Mouse (Mus musculus): ENCODE data around the gene Dguok. TPM values are rescaled to one million over a fixed set of nuclear protein-coding genes. Genes with fewer than 3 reads are reported as not detected.

The Dguok gene
- polyA plus RNA-seq, 1 experiment from 2014 or later: 28.2 TPM

GRCm38 (mm10) chr6:83473240-83473639 lies 33.5 kb downstream of the Dguok start:
- Histone ChIP-seq H3K9ac (no peak overlapping the region), H3K4me2 (no peak overlapping the region), H3K27ac (no peak overlapping the region), H3K27me3 (replicated peaks) (0 out of 2 replicates have a peak, but pooled peaks cover 7% of the 10 kb centered on the region), H3K36me3 (no peaks in the 10 kb centered on the region), H3K9me3 (replicated peaks) (no peaks in the 10 kb centered on the region), H3K4me1 (no peaks in the 10 kb centered on the region; the same call in 1 of the 2 replicates), H3K4me3 (no peak overlapping the region)
- no peak for ATAC-seq
- WGBS (ENCODE audit: insufficient replicate concordance): 69% methylated on average over 9 of the region's 9 CpGs

- Histone ChIP-seq H3K27ac (no peak overlapping the region), H3K4me3 (no peak overlapping the region), H3K9me3 (replicated peaks) (no peaks in the 10 kb centered on the region), H3K36me3 (no peaks in the 10 kb centered on the region), H3K4me1 (no peaks in the 10 kb centered on the region; the same call in 1 of the 2 replicates), H3K27me3 (replicated peaks) (0 out of 2 replicates have a peak, but pooled peaks cover 7% of the 10 kb centered on the region), H3K9ac (no peak overlapping the region), H3K4me2 (no peak overlapping the region)
- no peak for ATAC-seq
- WGBS (ENCODE audit: insufficient replicate concordance): 81% methylated on average over 7 of the region's 7 CpGs
Measured at GRCm38 (mm10) chr6:83471739-83472138, 35.0 kb downstream of the Dguok start.

- H3K4me2 ChIP-seq: no peak overlapping the region
Measured at GRCm38 (mm10) chr6:83464011-83464410, 42.8 kb downstream of the Dguok start.

DNA sequence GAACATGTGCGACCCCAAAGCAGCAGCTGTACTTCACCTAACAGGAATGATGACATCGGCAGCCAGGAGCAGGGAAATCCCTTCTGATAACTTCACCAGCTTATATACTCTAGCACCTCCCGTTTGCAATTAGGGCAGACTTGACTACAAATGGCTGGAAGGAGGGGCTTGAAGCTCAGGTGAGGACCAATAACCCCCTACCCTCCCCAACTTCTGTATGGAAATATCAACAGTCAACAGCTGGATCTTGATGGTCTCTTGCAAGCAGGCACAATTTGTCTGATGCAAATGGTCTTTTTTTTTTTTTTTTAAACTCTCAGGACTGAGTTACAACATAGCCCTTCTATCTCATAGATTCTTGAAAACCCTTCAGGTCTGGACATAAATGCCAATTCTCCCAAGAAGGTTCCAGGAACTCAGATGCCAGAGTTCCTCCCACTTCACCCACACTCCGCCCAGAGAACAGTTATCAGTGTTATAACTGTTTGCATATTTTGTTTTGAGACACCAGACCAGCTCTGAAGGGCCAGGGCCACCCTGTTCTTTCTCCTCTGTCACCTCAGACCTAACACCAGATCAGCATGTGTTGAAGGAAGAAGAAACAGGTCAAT lies 47.6 kb downstream of the Dguok start, which contains the start of gene Tet3:
Gene Tet3 (minus strand): TSS at position 51 of the 611 bp plus-strand sequence.
- H3K27me3 ChIP-seq (replicated peaks): peaks cover 18% of the 10 kb centered on the region
- peaks cover 63% of the 10 kb centered on the region for H3K4me1 ChIP-seq
- peaks cover 7% of the 10 kb centered on the region; the same call in 1 of the 2 replicates for H3K36me3 ChIP-seq
- no peak within 1 kb of the TSS for H3K9ac ChIP-seq
- 36% methylated on average over 4 of the region's 4 CpGs for WGBS (ENCODE audit: insufficient replicate concordance)
- H3K9me3 ChIP-seq (replicated peaks): no peaks in the 10 kb centered on the region
- no peak for ATAC-seq
- no peak within 1 kb of the TSS; the same call in 1 of the 2 replicates for H3K27ac ChIP-seq
- no peak within 1 kb of the TSS for H3K4me2 ChIP-seq
- no peak within 1 kb of the TSS for H3K4me3 ChIP-seq

More at GRCm38 (mm10) chr6:83464011-83464410, 42.8 kb downstream of the Dguok start:
- Histone ChIP-seq H3K9ac (no peak overlapping the region), H3K27ac (no peak overlapping the region), H3K4me3 (no peak overlapping the region), H3K27me3 (replicated peaks) (no peaks in the 10 kb centered on the region), H3K36me3 (no peaks in the 10 kb centered on the region), H3K9me3 (replicated peaks) (no peaks in the 10 kb centered on the region), H3K4me1 (peaks cover 17% of the 10 kb centered on the region)
- no peak for ATAC-seq

DNA sequence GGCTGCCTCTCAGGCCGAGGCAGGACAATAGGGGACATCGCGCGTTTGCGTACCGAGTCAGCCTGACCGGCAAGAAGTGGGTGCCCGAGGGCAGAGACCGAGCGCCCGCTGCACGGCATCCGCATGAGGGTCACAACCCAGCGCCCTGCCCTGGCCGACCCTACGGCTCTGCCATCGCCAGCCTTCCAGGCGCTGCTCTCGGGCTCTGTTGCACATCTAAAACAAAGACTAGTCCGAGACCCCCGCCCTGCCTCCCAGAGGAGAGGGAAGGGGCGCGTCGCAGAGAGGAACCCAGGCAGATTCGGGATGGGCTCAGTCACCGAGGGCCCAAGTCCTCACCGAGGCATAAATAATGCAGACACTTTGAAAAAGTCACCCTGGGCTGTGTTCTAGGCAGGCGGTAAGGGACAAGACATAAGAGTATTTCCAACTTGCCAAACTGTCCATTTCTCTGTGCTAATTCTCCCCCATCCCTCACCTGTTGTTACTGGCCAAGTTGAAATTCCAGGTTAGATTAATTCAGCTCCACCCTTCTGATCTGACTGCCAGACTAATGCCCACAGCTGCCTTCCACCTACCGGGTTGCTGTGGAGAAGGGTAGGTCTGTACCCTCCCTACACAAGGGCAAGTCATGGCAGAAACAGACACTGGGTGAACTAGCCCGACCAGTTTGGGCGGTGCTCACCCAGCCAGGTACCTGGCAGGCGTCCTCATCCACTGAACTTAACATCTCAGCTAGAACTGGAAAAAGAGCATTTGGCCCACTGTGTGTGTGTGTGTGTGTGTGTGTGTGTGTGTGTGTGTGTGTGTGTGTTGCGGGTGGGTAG lies 49.6 kb downstream of the Dguok start:
- Histone ChIP-seq H3K36me3 (peaks cover 10% of the 10 kb centered on the region; the same call in 1 of the 2 replicates), H3K9ac (peak overlapping the region; percentile 90), H3K27ac (peak overlapping the region; percentile 91), H3K9me3 (replicated peaks) (no peaks in the 10 kb centered on the region), H3K4me2 (peak overlapping the region; percentile 99), H3K4me3 (peak overlapping the region; percentile 81), H3K27me3 (replicated peaks) (peaks cover 18% of the 10 kb centered on the region), H3K4me1 (peaks cover 81% of the 10 kb centered on the region)
- WGBS (ENCODE audit: insufficient replicate concordance): 3% methylated on average over 32 of the region's 33 CpGs
- ATAC-seq: peak; percentile 40

- H3K9me3 ChIP-seq (replicated peaks): no peaks in the 10 kb centered on the region
- peak overlapping the region; percentile 99 for H3K4me2 ChIP-seq
- H3K27ac ChIP-seq: peak overlapping the region; percentile 91
- peak overlapping the region; percentile 81 for H3K4me3 ChIP-seq
- peak overlapping the region; percentile 90 for H3K9ac ChIP-seq
- under 1% methylated on average over 49 of the region's 105 CpGs for WGBS (ENCODE audit: insufficient replicate concordance)
- H3K4me1 ChIP-seq: peaks cover 89% of the 10 kb centered on the region
- H3K27me3 ChIP-seq (replicated peaks): peaks cover 18% of the 10 kb centered on the region
- peaks cover 15% of the 10 kb centered on the region for H3K36me3 ChIP-seq
- ATAC-seq: peak; percentile 73
Measured at GRCm38 (mm10) chr6:83456131-83456983, 50.4 kb downstream of the Dguok start.

GRCm38 (mm10) chr6:83455328-83456130 lies 51.2 kb downstream of the Dguok start:
- Histone ChIP-seq H3K9ac (peak overlapping the region; percentile 90), H3K4me3 (peak overlapping the region; percentile 81), H3K4me2 (peak overlapping the region; percentile 99), H3K27me3 (replicated peaks) (peaks cover 18% of the 10 kb centered on the region), H3K27ac (peak overlapping the region; percentile 91), H3K4me1 (peaks cover 95% of the 10 kb centered on the region), H3K9me3 (replicated peaks) (no peaks in the 10 kb centered on the region), H3K36me3 (peaks cover 15% of the 10 kb centered on the region)
- peak; percentile 19 for ATAC-seq
- WGBS (ENCODE audit: insufficient replicate concordance): under 1% methylated on average over 26 of the region's 41 CpGs

DNA sequence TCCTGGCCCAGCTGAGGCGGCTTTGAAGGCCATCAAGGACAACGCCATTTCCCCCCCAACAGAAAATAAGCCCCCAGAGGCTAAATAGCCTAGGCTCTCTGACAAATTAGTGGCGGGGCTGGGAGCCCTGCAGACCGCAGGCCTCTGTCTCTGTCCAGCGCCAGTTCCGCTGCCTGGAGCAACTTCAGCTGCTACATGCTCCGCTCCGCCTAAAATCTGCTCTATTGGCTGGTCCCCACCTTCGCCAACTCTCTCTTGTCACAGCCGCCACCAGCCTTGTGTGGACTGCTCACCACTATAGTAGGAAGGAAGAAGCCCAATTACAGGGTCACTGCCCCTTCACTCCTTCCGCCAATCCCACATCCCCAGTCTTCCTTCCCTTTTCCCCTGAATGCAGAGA lies 53.1 kb downstream of the Dguok start:
- H3K27me3 ChIP-seq (replicated peaks): peaks cover 18% of the 10 kb centered on the region
- H3K4me1 ChIP-seq: peaks cover 95% of the 10 kb centered on the region
- no peaks in the 10 kb centered on the region for H3K9me3 ChIP-seq (replicated peaks)
- H3K4me3 ChIP-seq: peak overlapping the region; percentile 81
- H3K9ac ChIP-seq: peak overlapping the region; percentile 9; the same call in 1 of the 2 replicates
- H3K4me2 ChIP-seq: peak overlapping the region; percentile 99
- peaks cover 22% of the 10 kb centered on the region for H3K36me3 ChIP-seq
- no peak for ATAC-seq
- WGBS (ENCODE audit: insufficient replicate concordance): 35% methylated on average over 11 of the region's 11 CpGs
- H3K27ac ChIP-seq: peak overlapping the region; percentile 59

DNA sequence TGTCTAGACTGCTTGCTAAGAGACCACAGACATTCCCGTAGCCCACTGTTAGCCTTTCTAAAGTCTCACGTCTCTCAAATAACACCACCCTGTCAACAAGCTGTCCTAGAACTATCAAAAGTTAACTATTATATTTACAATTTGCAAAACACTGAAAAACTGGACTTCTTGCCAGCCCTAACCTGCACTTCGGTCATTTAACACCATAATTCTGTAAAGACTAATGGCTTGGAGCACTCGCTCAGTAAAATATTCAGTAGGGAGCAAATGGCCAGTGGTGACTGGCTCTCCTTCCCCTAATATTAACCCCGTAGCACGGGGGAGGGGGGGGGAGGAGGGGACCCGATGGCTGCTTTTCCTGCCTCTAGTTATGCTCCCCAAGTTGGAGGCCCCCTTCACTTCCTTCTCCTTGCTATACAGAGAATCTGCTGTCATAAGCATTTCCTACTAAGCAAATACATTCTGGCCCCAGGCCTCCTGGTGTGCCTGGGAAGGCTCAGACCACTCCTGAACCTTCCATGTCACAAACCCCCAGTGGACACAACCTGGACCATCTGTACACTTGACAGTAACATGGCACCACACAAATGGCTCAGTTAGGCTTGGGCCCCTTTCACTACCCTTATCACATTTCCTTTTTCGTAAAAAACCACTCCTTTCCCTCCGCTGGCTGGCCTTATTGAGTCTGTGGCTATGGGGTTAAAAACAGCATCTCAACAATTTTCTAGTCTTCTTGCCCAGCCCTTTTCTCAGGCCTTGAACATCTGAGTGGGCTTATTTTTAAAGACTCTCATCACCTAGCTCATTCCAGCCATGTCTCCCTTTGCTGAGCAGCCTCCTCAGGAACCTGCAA lies 56.1 kb downstream of the Dguok start:
- H3K4me2 ChIP-seq: peak overlapping the region; percentile 54
- H3K9me3 ChIP-seq (replicated peaks): no peaks in the 10 kb centered on the region
- 27% methylated on average over 9 of the region's 9 CpGs for WGBS (ENCODE audit: insufficient replicate concordance)
- H3K4me1 ChIP-seq: peaks cover 99% of the 10 kb centered on the region
- no peaks in the 10 kb centered on the region for H3K27me3 ChIP-seq (replicated peaks)
- H3K9ac ChIP-seq: peak overlapping the region; percentile 55
- H3K36me3 ChIP-seq: peaks cover 45% of the 10 kb centered on the region
- H3K27ac ChIP-seq: peak overlapping the region; percentile 79
- peak overlapping the region; percentile 24 for H3K4me3 ChIP-seq
- ATAC-seq: peak; percentile 30; the same call in 1 of the 2 replicates

DNA sequence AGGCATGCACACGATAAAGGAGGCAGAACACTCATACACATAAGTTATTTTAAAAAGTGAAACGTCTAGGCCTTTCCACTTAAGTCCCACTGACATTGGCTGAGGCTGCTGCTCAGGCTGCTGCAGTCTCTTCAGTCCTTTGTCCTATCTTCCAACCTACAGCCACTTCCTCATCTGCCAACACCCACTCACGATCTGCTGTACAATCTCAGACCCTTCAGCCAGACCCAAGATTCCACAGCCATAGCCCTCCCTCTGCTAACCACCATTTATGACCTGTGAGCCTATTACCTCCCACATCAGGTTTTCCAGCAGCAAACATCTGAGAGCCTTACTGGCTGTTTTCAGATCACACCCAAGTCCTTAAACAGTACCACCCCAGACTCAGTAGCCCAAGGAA lies 57.3 kb downstream of the Dguok start:
- Histone ChIP-seq H3K4me2 (peak overlapping the region; percentile 54), H3K4me3 (no peak overlapping the region), H3K36me3 (peaks cover 51% of the 10 kb centered on the region), H3K9ac (peak overlapping the region; percentile 23; the same call in 1 of the 2 replicates), H3K27ac (peak overlapping the region; percentile 79), H3K27me3 (replicated peaks) (no peaks in the 10 kb centered on the region), H3K9me3 (replicated peaks) (no peaks in the 10 kb centered on the region), H3K4me1 (peaks cover 99% of the 10 kb centered on the region)
- WGBS (ENCODE audit: insufficient replicate concordance): 14% methylated on average over 3 of the region's 3 CpGs
- no peak for ATAC-seq
